Mouse (Mus musculus): ENCODE data around the gene Cldn10.
"Not testable (repeated sequence)": the region's sequence is repeated elsewhere in the genome, so short reads cannot be mapped to it uniquely, and the experiment has no call there.

Cldn10 gene

DNA sequence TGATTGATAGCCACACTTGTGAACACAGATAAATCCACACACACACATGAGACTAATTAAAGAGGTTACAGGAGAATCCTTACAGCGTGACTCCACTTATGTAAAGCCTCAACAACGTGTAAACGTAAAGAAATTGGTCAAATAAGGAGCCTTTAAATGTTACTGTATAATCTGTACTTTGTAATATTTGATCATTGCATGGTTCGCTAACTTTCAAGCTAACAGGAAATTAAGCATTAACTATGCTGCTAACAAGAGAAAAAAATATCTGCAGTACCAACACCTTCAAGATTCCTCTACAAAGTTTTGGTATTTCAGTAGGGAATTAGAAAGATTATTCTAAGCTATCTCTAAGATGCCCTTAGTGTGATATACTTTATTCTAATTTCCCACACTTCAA, at the start of gene Cldn10:
TSS of gene Cldn10 (plus strand) at position 288 of the 400 bp plus-strand sequence.
- peak in 1 of 2 experiments; percentile 50 for DNase-seq

DNA sequence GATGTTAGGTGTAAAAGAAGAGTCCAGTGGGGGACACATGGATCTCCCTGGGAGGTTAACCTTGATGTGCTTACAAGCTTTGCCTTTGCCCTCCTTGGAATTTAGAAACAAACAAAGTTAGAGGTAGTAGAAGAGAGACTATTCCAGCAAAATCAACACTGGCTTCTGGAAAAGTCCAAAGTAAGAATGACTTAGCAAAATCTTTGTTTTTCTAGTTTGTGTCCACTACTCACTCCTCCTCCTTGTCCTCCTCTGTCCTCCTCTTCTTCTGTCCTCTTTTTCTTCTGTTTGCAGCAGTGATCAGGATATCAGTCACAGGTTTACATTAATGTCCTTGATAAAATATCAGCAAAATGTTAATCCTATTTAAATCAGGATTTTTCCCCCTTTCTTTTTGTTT, 45.9 kb upstream of the Cldn10 start:
- DNase-seq: peak in 1 of 2 experiments; percentile 36

- no peak for DNase-seq
Observed at GRCm38 (mm10) chr14:118742862-118743261, 44.8 kb upstream of the Cldn10 start.

GRCm38 (mm10) chr14:118749068-118749467, 38.6 kb upstream of the Cldn10 start:
- DNase-seq: no peak

GRCm38 (mm10) chr14:118749715-118750114, 38.0 kb upstream of the Cldn10 start:
- no peak for DNase-seq

DNA sequence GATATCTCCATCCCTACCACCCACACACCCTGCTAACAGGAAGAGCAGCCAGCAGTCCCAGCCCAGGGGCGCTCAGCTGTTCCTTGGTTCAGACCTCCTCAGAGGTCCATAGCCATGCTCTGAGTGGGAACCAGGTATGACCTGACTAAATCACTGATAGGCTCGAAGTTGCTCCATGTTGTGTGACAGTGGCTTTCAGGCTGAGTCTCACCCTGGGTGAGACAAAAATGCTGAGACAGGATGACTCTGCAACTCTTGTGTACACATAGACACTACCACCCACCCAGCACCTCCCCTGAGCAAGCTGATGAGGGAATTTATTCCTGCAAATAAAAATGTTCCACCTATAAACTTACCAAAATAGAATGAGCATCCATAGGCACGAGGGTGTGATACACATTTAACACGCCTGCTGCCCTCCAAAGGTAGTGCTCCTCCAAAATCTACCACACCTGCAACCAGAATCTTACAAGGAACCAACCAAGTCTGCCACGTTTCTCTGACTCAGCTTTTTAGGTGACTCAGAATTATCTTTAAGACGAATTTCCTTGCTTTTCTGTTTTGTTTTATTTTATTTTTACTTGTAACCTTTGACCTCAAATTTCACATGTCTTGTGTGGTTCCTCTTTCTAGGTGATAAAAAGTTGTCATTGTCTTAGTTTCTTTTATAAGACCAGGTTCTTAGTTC, 37.1 kb upstream of the Cldn10 start:
- no peak for DNase-seq

DNA sequence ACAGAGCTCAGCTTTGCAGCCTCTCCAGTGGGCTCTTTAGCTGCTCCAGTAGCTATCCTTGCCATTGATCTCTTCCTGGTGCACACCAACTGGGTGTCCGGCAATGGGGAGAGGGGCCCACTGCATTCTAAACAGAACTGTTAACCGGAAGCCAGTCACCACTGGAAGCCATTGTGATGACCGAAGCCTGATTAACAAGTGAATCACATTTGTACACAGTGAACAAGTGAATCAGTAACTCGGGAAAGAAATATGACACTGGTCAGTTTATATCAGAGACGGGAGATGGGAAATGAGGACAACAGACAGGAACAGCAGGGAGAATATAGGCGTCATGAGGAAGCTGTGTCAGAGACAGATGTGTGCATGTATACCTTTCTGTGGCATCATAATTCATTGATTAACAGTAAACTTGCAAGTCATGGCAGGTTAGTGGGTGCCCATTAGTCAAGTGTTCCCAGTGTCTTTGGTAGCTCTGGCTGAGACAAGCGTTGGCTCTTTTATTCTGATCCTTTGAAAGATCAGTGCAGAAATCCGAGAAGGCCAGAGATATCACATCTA, 36.4 kb upstream of the Cldn10 start:
- DNase-seq: no peak

DNA sequence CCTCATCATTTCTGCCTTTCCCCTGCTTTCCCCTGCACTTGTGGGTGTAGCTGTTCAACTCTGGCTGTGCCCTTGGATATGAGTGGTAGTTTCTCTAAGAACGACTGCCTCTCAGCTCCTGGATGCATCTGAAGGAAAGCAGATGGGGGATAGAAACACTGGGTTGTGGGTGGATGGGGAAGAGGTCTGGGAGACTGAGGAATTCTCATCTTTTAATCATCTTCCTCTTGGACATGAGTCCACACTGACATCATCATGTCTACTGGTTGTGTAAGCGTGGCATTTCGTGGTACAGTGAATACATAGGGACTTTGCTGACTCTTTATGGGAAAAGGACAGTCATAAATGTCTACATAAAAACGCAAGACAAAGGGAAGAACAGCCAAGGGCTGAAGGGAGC, 31.7 kb upstream of the Cldn10 start:
- DNase-seq: no peak

DNA sequence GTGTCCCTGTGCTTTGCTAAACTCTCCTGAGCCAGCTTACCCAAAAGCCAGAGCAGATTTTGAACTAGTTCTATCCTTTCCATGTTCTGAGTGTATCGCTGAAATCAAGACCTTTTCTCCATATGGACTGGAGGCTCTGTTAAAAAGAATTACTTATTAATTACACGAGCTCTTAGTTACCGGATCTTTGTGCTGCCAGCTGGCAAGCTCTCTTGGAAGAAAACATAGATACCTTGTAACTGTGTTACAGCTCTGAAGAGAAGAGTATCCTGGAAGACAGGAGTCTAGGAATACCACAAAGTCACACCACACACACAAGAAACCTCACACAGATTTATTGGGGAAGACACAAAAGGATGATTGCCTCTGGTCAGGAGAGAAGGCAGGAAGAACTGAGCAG, 31.1 kb upstream of the Cldn10 start:
- DNase-seq: peak; percentile 70 to 78

- not testable (repeated sequence) for DNase-seq
Observed at GRCm38 (mm10) chr14:118763362-118763761, 24.3 kb upstream of the Cldn10 start.

DNA sequence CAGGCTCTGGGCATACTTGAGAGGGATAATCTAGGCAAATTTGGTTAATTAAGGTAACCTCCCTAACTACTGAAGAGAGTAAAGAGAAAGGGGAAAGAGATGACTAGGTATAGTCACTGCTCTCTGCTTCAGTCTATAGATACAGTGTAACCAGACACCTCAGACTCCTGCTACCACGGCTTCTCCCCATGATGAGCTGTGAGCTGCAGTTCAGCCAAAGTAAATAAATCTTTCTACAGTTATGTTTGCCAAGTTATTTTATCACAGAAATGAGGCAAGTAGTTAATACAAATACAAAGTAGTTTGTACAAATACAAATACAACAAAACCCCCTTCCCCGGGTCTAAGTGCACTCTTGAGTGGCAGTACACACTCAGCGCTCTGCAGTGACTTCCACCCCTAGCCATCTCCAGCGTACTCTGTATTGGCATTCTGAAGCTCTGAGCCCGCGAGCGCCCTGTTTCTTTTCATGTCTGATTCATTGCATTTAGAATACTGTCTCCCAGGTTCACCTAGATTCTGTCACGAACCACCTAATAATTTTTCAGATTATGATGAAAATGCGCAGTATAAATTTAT, 23.7 kb upstream of the Cldn10 start:
- no peak for DNase-seq

- DNase-seq: no peak
Observed at GRCm38 (mm10) chr14:118765306-118765705, 22.4 kb upstream of the Cldn10 start.

DNA sequence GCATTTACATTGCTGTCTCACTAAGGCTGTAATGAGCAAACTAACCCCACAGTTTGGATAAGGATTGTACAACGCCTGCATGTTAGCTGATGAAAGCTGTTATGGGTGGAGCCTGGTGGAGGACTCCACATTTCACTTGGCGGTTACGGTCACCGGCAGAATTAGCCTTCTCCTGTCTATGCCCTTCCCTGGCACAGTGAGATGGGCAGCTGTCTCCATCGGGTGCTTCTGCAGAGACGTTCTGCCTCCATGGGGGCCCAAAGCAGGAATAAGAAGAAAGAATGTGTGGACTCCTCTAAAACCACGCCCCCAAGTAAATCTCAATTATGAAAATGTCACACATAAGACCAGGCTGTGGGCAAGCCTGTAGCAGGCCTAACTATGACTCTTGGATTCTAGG, 21.8 kb upstream of the Cldn10 start:
- DNase-seq: no peak

DNA sequence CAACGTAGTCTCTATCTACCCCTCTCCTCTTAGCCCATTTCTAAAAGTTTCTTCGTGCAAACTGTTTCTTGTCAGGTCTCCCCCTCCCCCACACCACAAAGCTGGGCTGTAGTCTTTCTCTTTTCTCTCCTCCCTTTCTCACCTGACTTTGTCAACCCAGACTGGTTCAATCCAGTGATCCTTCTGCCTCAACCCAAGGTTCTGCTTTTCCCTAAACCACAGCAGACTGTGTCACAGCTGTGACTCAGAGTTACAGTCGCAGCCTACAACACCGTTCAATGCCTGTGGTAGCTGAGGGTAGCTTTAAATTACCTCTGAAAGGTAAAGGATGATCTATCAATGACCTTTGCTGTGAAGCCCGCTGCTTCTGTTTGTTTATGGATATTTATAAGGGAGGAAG, 21.3 kb upstream of the Cldn10 start:
- no peak for DNase-seq

- DNase-seq: peak; percentile 83 to 84
Observed at GRCm38 (mm10) chr14:118767673-118768353, 19.9 kb upstream of the Cldn10 start.

DNA sequence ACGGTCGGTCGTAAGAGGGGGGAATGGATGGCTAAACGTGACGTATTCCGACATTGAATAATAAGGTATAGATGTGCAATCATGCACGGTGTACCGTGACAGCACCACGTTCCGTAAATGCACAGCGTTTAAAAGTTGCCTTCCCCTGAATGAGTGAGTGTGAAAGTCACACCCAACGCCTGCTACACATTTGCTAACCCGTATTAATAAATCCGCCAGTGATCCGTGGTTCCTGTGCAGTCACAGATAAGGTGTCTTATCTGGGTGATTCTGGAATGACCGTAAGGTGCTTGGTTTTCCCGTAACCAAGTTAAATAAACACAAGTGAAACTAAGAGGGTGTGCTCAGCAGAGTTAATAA, 19.4 kb upstream of the Cldn10 start:
- DNase-seq: no peak

DNA sequence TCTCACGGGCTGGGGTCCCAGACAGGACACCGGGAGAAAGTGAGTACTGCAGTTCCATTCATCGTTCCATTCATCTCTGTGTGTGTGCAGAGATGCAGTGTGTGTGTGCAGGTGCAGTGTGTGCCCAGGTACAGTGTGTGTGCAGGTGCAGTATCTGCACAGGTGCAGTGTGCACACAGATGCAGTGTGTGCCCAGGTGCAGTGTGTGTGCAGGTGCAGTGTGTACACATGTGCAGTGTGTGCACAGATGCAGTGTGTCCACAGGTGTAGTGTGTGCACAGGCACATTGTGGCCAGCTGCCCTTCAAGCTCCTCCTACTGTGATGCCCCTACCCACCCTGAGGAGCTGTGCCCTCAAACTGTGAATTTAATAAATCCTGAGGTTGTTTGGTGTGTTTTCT, 14.0 kb upstream of the Cldn10 start:
- no peak for DNase-seq

GRCm38 (mm10) chr14:118774507-118775428, 12.9 kb upstream of the Cldn10 start:
- DNase-seq: peak; percentile 56 to 60

- no peak for DNase-seq
Observed at GRCm38 (mm10) chr14:118775554-118775953, 12.2 kb upstream of the Cldn10 start.

GRCm38 (mm10) chr14:118776372-118776771, 11.3 kb upstream of the Cldn10 start:
- DNase-seq: no peak

DNA sequence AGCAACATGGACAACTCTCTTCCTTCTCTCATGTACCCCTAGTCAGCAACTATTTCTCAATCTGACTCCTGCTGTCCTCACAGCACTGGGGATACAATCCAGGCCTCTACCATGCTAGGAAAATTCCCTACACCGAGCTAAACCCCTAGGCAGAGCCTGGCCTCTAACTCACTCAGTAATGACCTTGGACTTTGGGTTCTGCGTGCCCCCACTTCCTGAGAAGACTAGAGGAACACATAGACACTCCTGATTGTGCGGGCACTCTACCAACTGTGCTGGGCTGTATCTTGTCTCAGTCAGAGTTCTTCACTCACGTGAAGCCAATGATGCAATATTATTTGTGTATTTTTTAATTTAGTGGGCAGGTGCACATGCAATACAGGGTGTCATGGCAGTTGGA, 10.2 kb upstream of the Cldn10 start:
- DNase-seq: no peak

DNA sequence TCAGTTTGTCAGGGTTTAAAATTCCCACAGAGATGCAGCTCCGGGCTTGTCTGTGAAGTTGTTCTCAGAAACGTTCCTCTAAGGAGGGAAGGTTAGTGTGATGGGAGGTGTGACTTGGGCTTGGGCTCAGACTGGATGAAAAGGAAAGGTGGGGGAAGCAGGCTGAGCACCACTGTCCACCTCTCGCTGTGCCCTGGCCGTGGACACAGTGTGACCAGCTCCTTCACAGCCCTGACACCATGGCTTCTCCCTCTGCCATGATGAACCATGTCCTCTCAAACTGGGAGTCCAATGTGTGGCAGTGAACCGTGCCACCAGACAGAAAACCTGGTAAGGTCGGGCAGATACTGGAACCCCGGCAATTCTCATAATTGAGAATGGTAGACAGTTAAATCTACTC, 6.1 kb upstream of the Cldn10 start:
- DNase-seq: no peak

DNA sequence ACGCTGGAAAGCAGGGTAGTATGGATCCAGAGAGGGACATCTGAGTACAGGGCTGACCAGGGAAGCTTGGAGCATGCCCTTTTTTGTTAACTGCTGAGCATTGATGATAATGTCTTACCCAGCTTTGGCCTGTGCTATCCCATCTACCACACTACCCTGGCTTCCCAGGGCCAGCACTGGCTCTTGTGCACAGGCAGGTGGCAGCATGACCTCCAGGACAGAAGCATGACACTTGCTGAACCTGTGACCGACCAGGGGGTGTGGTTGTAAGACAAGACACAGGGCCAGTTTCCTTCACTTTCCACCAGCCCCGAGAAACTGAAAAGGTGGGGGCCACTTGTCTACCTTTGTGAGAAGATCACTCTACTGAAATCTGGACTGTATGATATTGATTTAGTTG, 5.5 kb upstream of the Cldn10 start:
- DNase-seq: peak; percentile 67 to 69
